ENCODE assay signal across 10 mouse cellular contexts in the genomic region with DNA sequence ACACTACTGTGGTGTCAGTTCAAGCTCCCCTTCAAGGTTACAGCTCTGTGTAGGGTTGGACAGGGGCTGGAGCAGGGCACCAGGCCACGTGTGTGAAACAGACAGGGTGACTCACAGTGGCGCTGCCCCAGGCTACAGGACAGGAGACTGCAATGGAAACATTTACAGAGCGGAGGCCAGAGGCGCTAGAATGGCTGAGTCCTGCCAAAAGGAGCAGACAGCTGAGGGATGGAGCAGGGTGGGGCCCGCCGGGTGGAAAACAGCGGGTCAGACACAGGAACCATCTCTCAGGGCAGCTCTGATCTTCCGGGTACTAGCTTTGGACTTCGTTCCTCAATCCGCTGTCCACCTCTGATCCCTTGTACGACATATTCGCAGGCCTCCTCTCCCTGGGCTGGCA. TPM values are rescaled to one million over a fixed set of nuclear protein-coding genes. Genes with fewer than 3 reads are reported as not detected.
A peak's percentile ranks its signal among the peaks of the same experiment; 100 is the strongest.
DNase-seq lines count a peak whose midpoint lies in the region; ATAC-seq lines count a peak whose summit lies in the region.
"Had no signal": no experiment of that assay in that cellular context is flagged by ENCODE, and none has a peak within 500 bp of the region (broad histone marks: within the 10 kb centered on the region; RNA-seq: fewer than 3 reads in every experiment).

No protein-coding gene starts in this region.

- no peak overlapping the region for H3K4me2 ChIP-seq in embryonic facial prominence, embryonic 13.5 days
- H3K4me2 ChIP-seq in intestine, embryonic 15.5 days (replicated peaks), result no peak overlapping the region
- H3K4me2 ChIP-seq: embryonic facial prominence, embryonic 15.5 days had no signal

- H3K4me3 ChIP-seq in heart, embryonic 10.5 days, result no peak overlapping the region
- no peak overlapping the region for H3K4me3 ChIP-seq in embryonic facial prominence, embryonic 13.5 days
- no peak overlapping the region for H3K4me3 ChIP-seq in intestine, embryonic 15.5 days (replicated peaks)
- H3K4me3 ChIP-seq in macrophage (ENCODE audit: inconsistent target), result no peak overlapping the region
- H3K4me3 ChIP-seq: embryonic facial prominence, embryonic 15.5 days had no signal

- H3K79me2 ChIP-seq in macrophage (ENCODE audit: inconsistent target), result peaks cover 44% of the 10 kb centered on the region

- peak; percentile 99 for DNase-seq in heart, adult 11 months
- DNase-seq in heart, embryonic 10.5 days (ENCODE audit: low spot score), result no peak
- DNase-seq in cerebellum, adult 11 months, result no peak
- DNase-seq in thymus, postnatal 36 days, result no peak
- DNase-seq in thymus, postnatal 10 days (ENCODE audit: low spot score in 2 of 2), result no peak

- H3K36me3 ChIP-seq in heart, embryonic 10.5 days, result no peaks in the 10 kb centered on the region
- H3K36me3 ChIP-seq in embryonic facial prominence, embryonic 13.5 days, result peaks cover 7% of the 10 kb centered on the region
- no peaks in the 10 kb centered on the region for H3K36me3 ChIP-seq in intestine, embryonic 15.5 days
- H3K36me3 ChIP-seq in macrophage (ENCODE audit: inconsistent target), result peaks cover 3% of the 10 kb centered on the region; the same call in 1 of the 2 replicates

- no peak overlapping the region; the same call in 1 of the 2 replicates for H3K9ac ChIP-seq in embryonic facial prominence, embryonic 13.5 days
- no peak overlapping the region for H3K9ac ChIP-seq in intestine, embryonic 15.5 days
- H3K9ac ChIP-seq: embryonic facial prominence, embryonic 15.5 days had no signal

- peaks cover 56% of the 10 kb centered on the region for H3K27me3 ChIP-seq in heart, embryonic 10.5 days (ENCODE audit: insufficient read depth, poor library complexity, severe bottlenecking)
- H3K27me3 ChIP-seq in embryonic facial prominence, embryonic 13.5 days, result no peaks in the 10 kb centered on the region
- no peaks in the 10 kb centered on the region for H3K27me3 ChIP-seq in intestine, embryonic 15.5 days (replicated peaks)
- H3K27me3 ChIP-seq: embryonic facial prominence, embryonic 15.5 days had no signal

- no peaks in the 10 kb centered on the region for H3K9me3 ChIP-seq in heart, embryonic 10.5 days
- H3K9me3 ChIP-seq in embryonic facial prominence, embryonic 13.5 days, result no peaks in the 10 kb centered on the region
- no peaks in the 10 kb centered on the region for H3K9me3 ChIP-seq in intestine, embryonic 15.5 days
- H3K9me3 ChIP-seq: embryonic facial prominence, embryonic 15.5 days had no signal

- 76% methylated on average over 12 of the region's 12 CpGs for WGBS in heart, embryonic 10.5 days
- WGBS in embryonic facial prominence, embryonic 13.5 days, result 80% methylated on average over 12 of the region's 12 CpGs
- WGBS in intestine, embryonic 15.5 days, result 52% methylated on average over 12 of the region's 12 CpGs
- 44% methylated on average over 12 of the region's 12 CpGs for WGBS in macrophage (ENCODE audit: missing documents)

- no peak overlapping the region for H3K27ac ChIP-seq in heart, embryonic 10.5 days
- 0 out of 2 replicates have a peak overlapping the region, but pooled peaks have one; percentile 2 for H3K27ac ChIP-seq in embryonic facial prominence, embryonic 13.5 days
- 0 out of 2 replicates have a peak overlapping the region, but pooled peaks have one; percentile 32 for H3K27ac ChIP-seq in intestine, embryonic 15.5 days
- H3K27ac ChIP-seq in macrophage, result peak overlapping the region; percentile 97
- H3K27ac ChIP-seq: embryonic facial prominence, embryonic 15.5 days had no signal

- H3K4me1 ChIP-seq in heart, embryonic 10.5 days, result peaks cover 54% of the 10 kb centered on the region
- peaks cover 31% of the 10 kb centered on the region for H3K4me1 ChIP-seq in embryonic facial prominence, embryonic 13.5 days
- peaks cover 12% of the 10 kb centered on the region for H3K4me1 ChIP-seq in intestine, embryonic 15.5 days (replicated peaks)

- ATAC-seq in embryonic facial prominence, embryonic 13.5 days (ENCODE audit: insufficient number of reproducible peaks, insufficient read depth, low FRiP score, low TSS enrichment, low read depth), result no peak
- peak; percentile 51 for ATAC-seq in intestine, embryonic 15.5 days

RNA-seq across cellular contexts. Expression of a gene that starts 4.3 kb away (rescaled TPM):
- polyA plus RNA-seq in heart, embryonic 10.5 days (2016; fragmentation: Nextera tagmentation; extraction: Ambion mirVana), result 0.28 and 0.45 TPM in 2 replicates
- polyA plus RNA-seq in embryonic facial prominence, embryonic 13.5 days (2015; fragmentation: Nextera tagmentation; extraction: Ambion mirVana), result 3.1 and 3.5 TPM in 2 replicates
- polyA plus RNA-seq in intestine, embryonic 15.5 days (2015; fragmentation: Nextera tagmentation; extraction: Ambion mirVana), result 0.81 and 0.85 TPM in 2 replicates
- total RNA-seq in macrophage (2018; cell fraction: chromatin; rRNA removed), result 10 to 100 TPM in 4 of 26 experiments, 1 to 10 TPM in 16, under 1 TPM in 4, not detected in 2; 0.41 to 20.1 (median 4.7) TPM
- 10 to 100 TPM in 5 of 26 experiments, 1 to 10 TPM in 21; 1.4 to 11.9 (median 5.5) TPM for total RNA-seq in macrophage (2018; cell fraction: cytosol; rRNA removed)
- total RNA-seq in macrophage (2018; cell fraction: nucleus; rRNA removed), result 10 to 100 TPM in 6 of 26 experiments, 1 to 10 TPM in 19, not detected in 1; 2.1 to 17.8 (median 7.3) TPM
- polyA plus RNA-seq in macrophage (2018), result 3.5 to 9.1 TPM (median 7.6 TPM) in 3 replicates

RNA-seq across cellular contexts. Expression of a gene that starts 13.5 kb away (rescaled TPM):
- polyA plus RNA-seq in heart, embryonic 10.5 days (2016; fragmentation: Nextera tagmentation; extraction: Ambion mirVana), result 0.26 and 0.36 TPM in 2 replicates
- polyA plus RNA-seq in embryonic facial prominence, embryonic 13.5 days (2015; fragmentation: Nextera tagmentation; extraction: Ambion mirVana), result 1.2 and 1.6 TPM in 2 replicates
- 2.1 TPM in 2 replicates for polyA plus RNA-seq in intestine, embryonic 15.5 days (2015; fragmentation: Nextera tagmentation; extraction: Ambion mirVana)
- 1 to 10 TPM in 1 of 26 experiments, under 1 TPM in 1, not detected in 24; 0.33 to 1.3 TPM for total RNA-seq in macrophage (2018; cell fraction: chromatin; rRNA removed)
- total RNA-seq in macrophage (2018; cell fraction: cytosol; rRNA removed), result not detected
- total RNA-seq in macrophage (2018; cell fraction: nucleus; rRNA removed), result not detected
- polyA plus RNA-seq in macrophage (2018), result not detected in 3 replicates

RNA-seq across cellular contexts. Expression of a gene that starts 31.9 kb away (rescaled TPM):
- 5.6 and 5.7 TPM in 2 replicates for polyA plus RNA-seq in heart, embryonic 10.5 days (2016; fragmentation: Nextera tagmentation; extraction: Ambion mirVana)
- polyA plus RNA-seq in embryonic facial prominence, embryonic 13.5 days (2015; fragmentation: Nextera tagmentation; extraction: Ambion mirVana), result 1.7 and 2.5 TPM in 2 replicates
- polyA plus RNA-seq in intestine, embryonic 15.5 days (2015; fragmentation: Nextera tagmentation; extraction: Ambion mirVana), result 2.2 and 2.7 TPM in 2 replicates
- total RNA-seq in macrophage (2018; cell fraction: chromatin; rRNA removed), result 10 to 100 TPM in 10 of 26 experiments, 1 to 10 TPM in 13, under 1 TPM in 3; 0.91 to 39.6 (median 5.6) TPM
- total RNA-seq in macrophage (2018; cell fraction: cytosol; rRNA removed), result 10 to 100 TPM in 20 of 26 experiments, 1 to 10 TPM in 6; 3.7 to 41.6 (median 20.4) TPM
- total RNA-seq in macrophage (2018; cell fraction: nucleus; rRNA removed), result 10 to 100 TPM in 19 of 26 experiments, 1 to 10 TPM in 7; 4.5 to 63.6 (median 13.4) TPM
- 14.0 to 34.3 TPM (median 20.6 TPM) in 3 replicates for polyA plus RNA-seq in macrophage (2018)

RNA-seq across cellular contexts. Expression of a gene that starts 50.9 kb away (rescaled TPM):
- 29.2 and 40.9 TPM in 2 replicates for polyA plus RNA-seq in heart, embryonic 10.5 days (2016; fragmentation: Nextera tagmentation; extraction: Ambion mirVana)
- polyA plus RNA-seq in embryonic facial prominence, embryonic 13.5 days (2015; fragmentation: Nextera tagmentation; extraction: Ambion mirVana), result 32.6 and 35.6 TPM in 2 replicates
- polyA plus RNA-seq in intestine, embryonic 15.5 days (2015; fragmentation: Nextera tagmentation; extraction: Ambion mirVana), result 31.8 and 38.4 TPM in 2 replicates
- 10 to 100 TPM in 17 of 26 experiments, 1 to 10 TPM in 8, under 1 TPM in 1; 0.88 to 24.9 (median 13.5) TPM for total RNA-seq in macrophage (2018; cell fraction: chromatin; rRNA removed)
- total RNA-seq in macrophage (2018; cell fraction: cytosol; rRNA removed), result 10 to 100 TPM in 23 of 26 experiments, 1 to 10 TPM in 3; 9.7 to 21.9 (median 13.3) TPM
- 10 to 100 TPM in 12 of 26 experiments, 1 to 10 TPM in 14; 1.7 to 30.0 (median 9.4) TPM for total RNA-seq in macrophage (2018; cell fraction: nucleus; rRNA removed)
- polyA plus RNA-seq in macrophage (2018), result 12.7 to 32.4 TPM (median 24.1 TPM) in 3 replicates

RNA-seq across cellular contexts. Expression of a gene that starts 57.0 kb away (rescaled TPM):
- polyA plus RNA-seq in heart, embryonic 10.5 days (2016; fragmentation: Nextera tagmentation; extraction: Ambion mirVana), result not detected in 2 replicates
- polyA plus RNA-seq in embryonic facial prominence, embryonic 13.5 days (2015; fragmentation: Nextera tagmentation; extraction: Ambion mirVana), result 12.8 and 17.0 TPM in 2 replicates
- 23.5 and 25.8 TPM in 2 replicates for polyA plus RNA-seq in intestine, embryonic 15.5 days (2015; fragmentation: Nextera tagmentation; extraction: Ambion mirVana)
- total RNA-seq in macrophage (2018; cell fraction: chromatin; rRNA removed), result not detected
- total RNA-seq in macrophage (2018; cell fraction: cytosol; rRNA removed), result not detected
- not detected for total RNA-seq in macrophage (2018; cell fraction: nucleus; rRNA removed)
- polyA plus RNA-seq in macrophage (2018), result not detected in 3 replicates
- total RNA-seq: neutrophil, adult 5-6 weeks had no signal
